Mouse (Mus musculus) right cerebral cortex, adult 18-20 months (tissue): ENCODE data around the gene Angptl4.
"Not testable (repeated sequence)": the region's sequence is repeated elsewhere in the genome, so short reads cannot be mapped to it uniquely, and the experiment has no call there.

Experiments used
- DNase-seq: peaks from one replicate; pipeline ENCODE4 v3.0.0; 2022; ENCODE audit warnings: mixed read lengths

The Angptl4 gene

DNA sequence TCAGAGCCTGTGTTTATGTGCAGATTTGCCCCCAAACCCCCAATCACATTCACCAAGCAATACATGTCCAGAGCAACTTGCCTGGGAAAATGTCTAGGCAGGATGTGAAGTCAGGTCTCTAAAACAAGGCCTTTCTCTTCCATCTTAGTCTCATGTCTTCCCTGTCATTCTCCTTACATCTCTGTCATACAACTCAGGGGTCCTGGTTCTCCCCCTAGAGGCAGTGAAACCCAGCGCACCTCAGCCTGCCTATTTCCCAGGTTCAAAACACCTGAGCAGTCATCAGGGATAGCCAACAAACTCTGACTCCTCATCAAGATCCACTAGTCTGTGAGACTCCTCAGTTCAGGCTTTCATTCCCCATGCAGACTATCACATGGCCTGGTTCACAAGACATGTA lies 27.0 kb downstream of the Angptl4 start:
- no peak for DNase-seq

- DNase-seq = no peak
Observed at GRCm38 (mm10) chr17:33752297-33752696, 29.3 kb downstream of the Angptl4 start.

DNA sequence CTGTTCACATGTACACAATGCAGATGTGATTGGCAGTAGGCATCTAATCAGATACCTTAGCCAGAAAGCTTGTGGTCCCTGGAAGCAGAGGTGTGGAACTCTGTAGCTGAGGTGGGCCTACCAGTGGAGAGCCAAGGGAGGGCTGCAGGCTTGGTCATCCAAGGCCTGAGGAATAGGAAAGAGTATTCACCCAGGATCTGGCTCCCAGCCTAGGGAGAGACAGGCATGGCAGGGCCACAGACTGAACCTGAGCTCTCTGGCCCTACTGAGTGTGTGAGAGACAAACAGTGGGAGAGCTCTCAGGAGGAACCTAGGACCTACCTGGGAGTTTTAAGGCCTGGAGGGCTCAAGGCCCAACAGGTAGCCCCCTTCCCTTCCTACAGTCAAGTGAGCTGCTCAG lies 30.4 kb downstream of the Angptl4 start:
- no peak for DNase-seq

DNA sequence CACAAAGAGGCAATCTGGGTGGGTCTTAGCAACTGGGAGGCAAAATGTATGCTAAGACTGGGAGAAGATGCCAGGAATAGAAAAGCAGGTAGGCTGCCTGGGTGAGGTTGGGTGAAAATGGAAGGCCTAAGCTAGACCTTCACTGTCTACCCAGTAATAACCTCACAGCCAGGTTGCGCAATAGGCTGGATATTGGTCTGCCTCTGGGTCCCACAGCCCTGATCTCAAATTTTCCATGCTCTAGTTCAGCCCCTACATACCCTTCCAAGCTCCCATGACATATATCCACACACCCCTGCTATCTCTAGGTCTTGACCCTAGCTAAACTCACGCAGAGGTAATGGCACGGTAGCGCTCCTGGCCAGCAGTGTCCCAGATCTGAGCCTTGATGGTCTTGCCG lies 32.2 kb downstream of the Angptl4 start:
- DNase-seq = no peak

DNA sequence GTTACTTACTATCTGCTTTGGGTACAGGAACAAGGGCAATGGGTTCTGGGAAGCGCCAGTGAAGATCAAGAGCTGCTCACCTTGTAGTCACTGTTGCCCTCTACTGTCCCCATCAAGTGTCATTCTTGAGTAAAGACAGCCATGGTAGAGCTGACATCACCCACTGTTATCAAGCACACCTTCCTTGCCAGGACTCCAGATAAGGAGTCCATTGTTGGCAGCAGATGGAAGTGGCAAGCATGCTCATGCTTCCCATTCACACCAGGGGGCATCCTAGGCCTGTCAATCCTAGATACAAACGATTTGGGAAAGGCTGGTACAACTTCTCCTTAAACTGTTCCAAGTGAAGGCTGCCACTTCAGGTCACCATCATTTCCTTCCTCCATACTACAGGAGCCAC lies 35.6 kb downstream of the Angptl4 start:
- DNase-seq = peak; percentile 30

DNA sequence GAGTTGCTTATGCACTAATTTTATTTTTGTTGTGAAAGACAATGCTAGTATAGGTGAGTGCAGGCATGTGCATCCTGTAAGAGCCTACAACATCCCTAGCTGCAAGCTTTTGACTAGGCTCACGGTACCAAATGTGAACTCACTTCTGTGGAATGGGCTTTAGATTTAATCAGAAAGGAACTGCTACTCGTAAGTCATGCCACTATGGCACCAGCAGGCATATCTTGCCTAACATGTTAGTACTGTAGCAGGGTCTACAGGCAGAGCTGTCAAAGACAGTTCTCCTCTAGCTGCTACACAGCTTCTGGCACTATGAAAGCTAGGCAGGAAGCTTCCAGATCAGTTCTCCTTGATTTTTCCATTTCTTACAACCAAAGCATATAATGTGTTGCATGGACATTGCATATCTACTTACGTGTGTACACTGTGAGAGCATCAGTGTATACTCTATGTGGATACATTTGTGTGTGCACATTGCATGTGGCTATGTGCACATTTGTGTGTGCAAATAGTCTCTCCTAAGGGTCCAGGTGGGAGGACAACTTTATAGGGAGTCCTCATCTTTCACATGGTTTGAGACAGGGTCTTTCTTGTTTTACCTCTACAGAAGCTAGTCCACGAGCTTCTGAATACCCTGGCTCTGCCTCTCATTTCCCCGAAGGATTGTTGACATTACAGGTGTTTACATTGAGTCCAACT lies 36.8 kb downstream of the Angptl4 start:
- DNase-seq = no peak

DNA sequence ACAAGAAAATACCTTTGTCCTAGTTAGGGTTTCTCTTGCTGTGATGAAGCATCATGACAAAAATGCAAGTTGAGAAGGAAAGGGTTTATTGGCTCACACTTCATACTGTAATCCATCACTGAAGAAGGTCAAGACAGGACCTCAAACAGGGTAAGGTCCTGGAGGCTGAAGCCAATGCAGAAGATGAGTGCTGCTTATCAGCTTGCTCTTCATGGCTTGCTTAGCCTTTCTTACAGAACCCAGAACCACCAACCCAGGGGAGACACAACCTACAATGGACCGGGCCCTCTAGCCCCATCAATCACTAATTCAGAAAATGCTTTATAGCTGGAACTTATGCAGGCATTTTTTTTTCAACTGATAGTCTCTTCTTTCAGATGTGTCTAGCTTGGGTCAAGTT lies 39.2 kb downstream of the Angptl4 start:
- DNase-seq = no peak

GRCm38 (mm10) chr17:33733526-33733925 lies 48.1 kb downstream of the Angptl4 start:
- not testable (repeated sequence) for DNase-seq

DNA sequence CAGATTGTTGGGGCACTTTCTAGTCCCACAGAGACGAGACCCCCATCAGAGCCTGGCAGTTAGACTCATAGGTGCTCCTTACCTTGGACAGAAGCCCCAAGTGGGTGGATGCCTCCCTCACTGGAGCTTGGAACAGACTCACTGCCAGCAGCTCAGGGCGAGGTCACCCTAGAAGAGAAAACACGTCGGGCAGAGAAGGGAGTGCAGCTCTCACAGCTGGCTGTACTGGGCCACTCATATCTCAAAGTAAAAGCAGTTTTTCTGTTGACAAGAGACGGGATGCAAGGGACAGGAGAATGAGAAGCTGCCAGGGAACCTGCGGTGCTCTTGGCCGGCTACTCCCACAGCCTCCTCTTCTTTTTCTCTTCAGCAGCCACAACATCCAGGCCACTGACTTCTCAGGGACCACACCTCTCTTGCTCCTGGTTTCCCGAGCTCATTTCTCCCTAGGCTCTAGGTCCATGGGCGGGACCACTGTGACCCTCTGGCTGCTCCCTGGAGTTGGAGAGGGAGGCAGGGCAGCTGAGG lies 49.0 kb downstream of the Angptl4 start:
- not testable (repeated sequence) for DNase-seq

DNA sequence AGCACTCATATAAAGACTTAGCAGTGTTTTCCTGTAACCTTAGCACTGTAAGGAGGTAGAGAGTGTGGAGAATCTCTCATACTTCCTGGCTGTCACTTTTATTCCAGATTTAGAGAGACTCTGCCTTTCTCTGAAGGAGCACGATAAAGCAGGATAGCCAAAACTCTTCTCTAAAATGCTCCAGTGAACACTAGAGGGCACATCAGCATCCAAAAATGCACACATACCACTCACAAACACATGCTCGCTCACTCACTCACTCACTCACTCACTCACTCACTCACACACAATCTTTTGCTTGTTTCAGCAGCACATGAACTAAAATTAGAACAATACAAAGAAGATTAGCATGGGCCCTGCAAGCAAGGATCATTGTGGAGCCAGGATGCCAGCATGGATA lies 52.4 kb downstream of the Angptl4 start:
- no peak for DNase-seq

GRCm38 (mm10) chr17:33728396-33728795 lies 53.2 kb downstream of the Angptl4 start:
- no peak for DNase-seq
